Mouse (Mus musculus) cerebellum, adult 11 months (tissue): ENCODE data around the gene Sh3rf3.

Experiments
- DNase-seq: peaks from one replicate; pipeline ENCODE4 v3.0.0; 2022

Gene Sh3rf3

DNA sequence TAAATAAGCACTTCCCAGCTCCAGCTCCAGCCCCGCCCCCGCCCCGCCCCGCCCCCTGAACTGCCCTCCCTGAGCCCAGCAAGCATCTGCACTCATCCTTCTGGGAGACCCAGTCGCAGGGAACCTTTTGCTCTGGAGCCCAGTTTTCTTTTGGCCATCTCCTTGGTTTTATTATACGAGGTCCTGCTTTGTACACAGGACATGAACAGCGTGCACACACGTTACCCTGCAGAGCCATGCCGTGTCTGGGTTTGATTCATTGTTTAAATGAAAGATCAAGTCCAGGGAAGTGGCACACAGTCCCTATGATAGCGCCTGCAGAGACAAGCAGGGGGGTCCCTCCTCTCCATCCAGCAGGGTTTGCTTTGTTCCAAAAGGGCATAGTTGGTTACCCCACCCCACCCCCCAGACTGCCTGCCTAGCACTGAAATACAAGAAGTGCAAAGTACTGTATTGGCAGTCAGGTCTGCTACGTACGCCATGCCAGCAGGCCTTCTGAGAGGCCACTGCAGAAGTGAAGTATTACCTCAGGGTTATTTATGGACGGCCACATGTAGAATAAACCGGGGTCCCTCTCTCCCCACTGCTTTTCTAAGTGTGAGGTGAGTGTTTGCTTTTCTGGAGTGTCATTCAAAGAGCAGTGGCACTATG lies 41.5 kb downstream of the Sh3rf3 start:
- no peak for DNase-seq

DNA sequence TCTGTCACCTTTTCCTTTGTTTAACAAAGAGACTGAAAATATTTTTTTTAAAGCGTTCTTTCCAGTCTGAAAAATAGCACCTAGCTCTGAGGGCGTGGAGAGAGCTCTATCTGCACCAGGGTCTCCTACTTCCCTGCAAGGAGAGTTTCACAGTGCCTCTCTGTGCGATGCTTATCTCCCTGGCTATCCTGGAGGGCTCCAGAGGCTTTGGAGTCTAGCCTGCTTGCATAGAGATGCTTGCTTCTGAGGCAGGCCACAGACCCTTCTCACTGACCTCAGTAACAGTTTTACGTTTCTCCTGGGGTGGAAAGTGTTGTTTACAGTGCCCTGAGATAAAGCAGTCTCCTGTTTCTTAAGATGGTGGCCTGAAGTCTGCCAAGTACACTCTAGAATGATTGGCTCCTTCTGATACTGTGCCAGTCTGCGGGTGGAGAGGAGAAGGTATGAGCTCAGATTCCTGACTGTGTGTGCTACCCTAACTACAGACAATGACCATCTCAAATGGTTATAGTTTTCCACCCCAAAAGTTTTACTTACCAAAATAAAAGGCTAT lies 42.1 kb downstream of the Sh3rf3 start:
- no peak for DNase-seq

DNA sequence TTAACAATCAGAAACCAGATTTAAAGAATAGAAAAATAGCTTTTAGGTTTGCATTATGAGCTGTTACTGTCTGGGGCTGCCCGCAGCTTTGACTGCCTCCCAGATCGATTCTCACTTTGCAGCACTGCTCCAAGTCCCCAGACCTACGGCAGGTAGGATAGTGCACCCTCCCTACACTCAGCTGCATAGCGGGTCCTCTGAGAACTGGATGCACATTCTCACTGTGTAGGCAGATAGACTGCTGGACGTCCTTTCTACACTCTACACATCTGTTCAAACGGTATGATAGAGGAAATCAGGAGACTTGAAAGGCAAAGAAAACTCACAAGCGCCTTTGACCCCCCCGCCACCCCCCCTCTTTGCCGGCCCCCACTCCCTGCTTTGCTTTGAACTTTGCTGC lies 42.7 kb downstream of the Sh3rf3 start:
- no peak for DNase-seq

DNA sequence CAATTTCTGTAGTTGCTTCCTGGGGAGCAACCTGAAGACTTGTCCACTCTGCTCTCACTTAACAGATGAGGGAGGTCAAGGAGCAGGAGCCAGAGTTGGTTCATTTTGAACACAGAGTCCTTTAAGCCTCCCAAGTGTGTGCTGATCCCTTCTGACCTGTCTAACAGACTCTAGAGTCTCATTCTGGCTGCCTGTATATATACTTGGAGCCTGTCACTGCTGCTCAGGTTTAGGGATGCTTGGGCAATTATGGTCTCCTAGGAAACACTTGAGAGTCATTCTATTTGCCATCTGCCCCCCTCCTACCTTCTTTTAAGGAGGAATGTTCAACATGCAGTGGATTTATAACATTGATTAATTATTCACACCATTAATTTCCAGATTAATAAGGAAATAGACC lies 43.6 kb downstream of the Sh3rf3 start:
- no peak for DNase-seq

DNA sequence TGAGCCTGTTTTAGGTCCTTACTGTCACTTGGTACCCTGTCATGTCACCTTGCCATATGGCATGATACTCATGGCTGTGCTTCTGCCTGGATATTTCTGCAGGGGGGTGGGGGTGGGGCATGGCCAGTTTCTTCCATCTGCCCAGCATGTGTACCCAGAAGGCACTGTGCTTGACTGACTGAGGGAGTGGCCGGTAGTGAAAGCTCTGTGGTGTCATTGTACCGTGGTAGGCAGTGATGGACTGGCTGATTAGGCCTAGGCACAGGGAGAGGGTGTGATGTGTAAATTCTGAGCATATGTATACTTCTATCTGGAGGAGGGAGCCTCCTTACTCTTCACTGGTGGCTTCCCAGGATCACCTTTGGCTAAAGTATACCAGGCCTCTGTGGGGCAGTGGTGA lies 51.6 kb downstream of the Sh3rf3 start:
- DNase-seq = no peak

DNA sequence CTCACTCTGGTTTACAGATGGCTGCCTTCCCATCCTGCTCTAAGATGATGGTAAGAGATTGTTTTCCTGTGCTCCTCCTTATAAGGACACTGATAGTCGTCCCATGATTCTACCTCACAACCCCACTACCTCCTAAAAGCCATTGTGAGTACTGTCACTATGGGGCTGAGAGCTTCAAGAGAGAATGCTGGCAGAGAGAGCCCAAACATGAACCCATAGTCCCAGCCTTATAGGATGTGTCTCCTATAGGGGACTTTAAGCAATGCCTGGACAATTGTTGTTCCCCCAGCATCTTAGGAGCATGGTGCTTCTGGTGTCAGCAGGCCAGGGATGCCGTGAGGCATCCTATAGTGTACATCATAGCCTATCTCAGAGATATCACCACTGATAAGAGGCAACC lies 54.4 kb downstream of the Sh3rf3 start:
- DNase-seq = no peak

DNA sequence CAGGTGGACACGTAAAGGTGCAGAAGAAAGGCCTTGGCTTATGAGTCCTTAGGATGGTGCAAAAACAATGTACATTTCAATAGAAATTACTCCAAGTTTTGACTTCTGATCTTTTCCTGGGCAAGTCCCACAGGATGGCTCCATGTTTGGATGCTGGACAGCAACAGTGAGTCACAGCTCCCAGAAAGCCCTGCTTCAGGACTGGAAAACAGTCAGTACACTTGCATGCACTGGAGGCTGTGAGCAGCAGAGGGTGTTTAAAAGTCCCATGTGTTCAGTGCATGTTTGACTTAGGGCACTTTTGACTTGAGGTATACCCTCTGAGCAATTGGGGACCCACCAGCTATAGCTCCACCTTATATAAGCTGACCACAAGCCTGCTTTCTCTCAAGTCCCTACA lies 56.7 kb downstream of the Sh3rf3 start:
- DNase-seq = no peak

DNA sequence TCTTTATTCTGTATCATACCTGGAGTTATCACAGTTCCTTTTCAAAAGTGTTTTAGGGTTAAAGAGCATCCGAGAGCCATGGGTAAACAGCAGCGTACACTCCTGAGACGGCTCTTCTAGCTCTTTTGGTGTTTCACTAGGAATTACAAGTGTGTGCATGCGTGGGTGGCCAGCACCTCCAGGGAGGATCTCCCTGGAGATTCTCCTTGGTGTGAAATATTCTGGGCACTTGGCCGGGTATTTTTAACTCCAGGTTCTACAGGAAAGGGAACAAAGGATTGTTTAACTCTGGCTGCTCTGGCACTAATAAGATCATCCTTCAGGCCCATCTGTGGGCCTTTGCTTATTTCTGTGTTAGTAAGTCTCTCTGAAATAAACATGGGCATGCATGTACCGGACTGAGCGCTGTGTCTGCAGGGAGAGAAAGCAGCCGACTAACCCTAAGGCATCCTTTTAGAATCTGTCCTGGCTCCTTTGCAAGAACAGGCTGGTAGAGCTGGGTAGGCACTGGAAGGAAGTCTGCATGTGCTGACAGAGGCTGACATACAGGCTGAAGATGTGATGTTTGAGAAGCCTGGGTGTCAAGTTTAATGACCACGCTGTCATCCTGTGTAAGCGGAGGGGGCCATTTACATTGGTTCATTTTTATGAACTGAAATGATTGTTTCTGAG lies 58.1 kb downstream of the Sh3rf3 start:
- DNase-seq = no peak

- no peak for DNase-seq
Measured at GRCm38 (mm10) chr10:58871821-58872577, 58.8 kb downstream of the Sh3rf3 start.

DNA sequence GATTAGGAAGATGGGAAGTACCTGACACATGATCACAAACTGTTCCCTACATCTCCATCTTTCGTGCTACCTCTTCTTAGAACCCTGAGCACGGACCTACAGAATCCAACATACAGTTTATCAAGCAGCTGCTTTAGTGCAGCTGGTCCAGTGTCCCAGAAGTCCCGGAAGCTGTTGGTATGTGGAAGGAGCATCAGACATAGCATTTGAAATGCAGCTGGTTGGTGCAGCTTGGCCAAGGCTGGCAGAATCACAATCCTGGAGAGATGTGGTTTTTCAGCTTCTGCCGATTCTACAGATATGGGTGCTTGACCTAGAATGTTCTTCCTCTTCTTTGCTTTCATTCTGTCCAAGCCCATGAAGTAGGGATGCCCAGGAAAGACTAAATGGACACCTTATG lies 64.7 kb downstream of the Sh3rf3 start:
- no peak for DNase-seq

GRCm38 (mm10) chr10:58878636-58879035 lies 65.5 kb downstream of the Sh3rf3 start:
- DNase-seq = no peak

DNA sequence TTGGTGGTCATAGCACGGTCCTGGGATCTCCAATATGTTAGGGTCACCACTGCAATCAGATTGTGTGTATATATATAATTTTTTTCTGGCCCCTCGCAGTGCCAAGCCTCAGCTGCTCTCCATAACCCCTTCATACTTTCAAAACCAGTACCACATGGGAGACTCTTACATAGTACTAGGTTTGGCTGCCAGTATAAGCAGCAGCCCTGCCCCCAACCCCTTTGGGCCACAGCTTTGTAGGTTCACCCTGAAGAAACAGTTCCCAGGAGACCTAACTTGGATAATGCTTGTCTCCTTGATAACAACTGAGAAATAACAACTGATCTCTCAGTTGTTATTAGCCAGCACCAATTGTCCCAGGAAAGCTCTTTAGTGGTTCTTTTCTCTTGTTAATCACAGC lies 69.6 kb downstream of the Sh3rf3 start:
- DNase-seq = no peak

DNA sequence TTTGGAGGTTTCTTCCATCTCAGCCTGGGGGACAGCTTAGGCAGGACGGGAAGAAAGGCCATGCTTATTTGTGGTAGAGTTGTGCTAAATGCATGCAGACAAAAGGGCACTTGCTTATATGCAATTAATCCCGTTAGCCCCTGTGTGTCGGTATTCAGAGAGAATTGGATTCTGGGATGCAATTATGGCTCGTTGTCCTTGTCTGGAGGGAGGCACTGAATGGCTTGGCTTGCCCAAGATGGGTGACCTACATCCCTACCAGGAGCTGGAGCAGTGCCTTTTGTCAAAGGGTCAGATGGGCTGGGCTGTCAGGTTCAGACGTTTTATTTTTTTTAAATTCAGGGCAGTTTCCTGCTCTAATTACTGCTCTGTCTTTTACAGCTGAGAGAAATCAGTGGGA lies 72.2 kb downstream of the Sh3rf3 start:
- no peak for DNase-seq

DNA sequence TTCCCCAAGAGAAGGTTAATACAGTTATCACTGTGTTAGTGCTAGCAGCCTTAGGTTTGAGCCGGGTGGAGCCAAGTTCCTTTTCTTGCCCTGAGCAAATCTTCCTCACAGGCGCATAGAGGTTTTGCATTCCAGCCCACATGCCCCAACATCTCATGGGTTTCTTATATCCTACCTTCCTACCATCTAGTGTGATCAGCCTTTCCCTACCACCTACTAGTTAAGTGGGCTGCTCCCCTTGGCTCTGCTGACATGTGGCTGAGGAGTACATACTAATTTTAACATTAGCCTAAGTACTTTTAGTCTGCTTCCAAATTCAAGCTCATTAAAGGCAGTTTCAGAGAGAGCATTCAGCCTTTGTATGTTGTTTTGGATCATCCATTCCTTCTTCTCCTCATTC lies 72.7 kb downstream of the Sh3rf3 start:
- no peak for DNase-seq

DNA sequence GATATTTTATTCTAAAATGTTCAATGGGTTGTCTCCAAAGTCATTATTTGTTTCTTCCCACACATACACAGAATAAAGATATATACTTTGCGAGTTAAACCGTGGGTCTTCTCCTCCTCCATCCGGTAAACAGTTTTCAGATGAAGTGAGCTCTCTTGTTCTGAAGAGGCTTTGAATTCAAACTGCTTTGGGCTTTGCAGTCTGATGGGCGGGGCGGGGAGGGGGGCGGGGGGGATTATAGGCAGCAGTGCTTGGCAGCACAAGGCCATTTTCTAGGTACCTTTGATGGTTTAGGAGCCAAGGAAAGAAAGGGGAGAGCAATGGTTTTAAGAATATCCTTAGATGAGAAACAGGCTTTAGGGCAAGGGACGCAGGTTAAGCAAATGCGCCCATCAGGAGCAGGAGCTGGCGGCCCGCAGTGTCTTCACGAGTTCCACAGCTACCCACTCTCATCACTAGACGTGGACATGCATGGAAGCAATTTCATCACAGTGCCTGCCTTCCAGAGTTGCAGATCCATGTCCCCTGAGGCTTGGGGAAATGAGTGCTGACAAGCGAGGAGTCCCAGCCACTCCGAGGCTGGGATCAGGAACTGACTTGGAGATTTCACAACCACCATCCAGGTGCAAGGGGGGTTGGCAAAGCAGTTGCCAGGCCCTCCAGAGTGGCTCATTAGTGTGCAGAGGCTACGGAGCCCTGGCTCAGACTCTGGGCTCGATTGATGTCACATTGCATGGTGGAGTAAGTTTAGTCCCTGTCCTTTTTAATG lies 77.7 kb downstream of the Sh3rf3 start:
- DNase-seq = no peak

GRCm38 (mm10) chr10:58895431-58895830 lies 82.3 kb downstream of the Sh3rf3 start:
- DNase-seq = no peak

DNA sequence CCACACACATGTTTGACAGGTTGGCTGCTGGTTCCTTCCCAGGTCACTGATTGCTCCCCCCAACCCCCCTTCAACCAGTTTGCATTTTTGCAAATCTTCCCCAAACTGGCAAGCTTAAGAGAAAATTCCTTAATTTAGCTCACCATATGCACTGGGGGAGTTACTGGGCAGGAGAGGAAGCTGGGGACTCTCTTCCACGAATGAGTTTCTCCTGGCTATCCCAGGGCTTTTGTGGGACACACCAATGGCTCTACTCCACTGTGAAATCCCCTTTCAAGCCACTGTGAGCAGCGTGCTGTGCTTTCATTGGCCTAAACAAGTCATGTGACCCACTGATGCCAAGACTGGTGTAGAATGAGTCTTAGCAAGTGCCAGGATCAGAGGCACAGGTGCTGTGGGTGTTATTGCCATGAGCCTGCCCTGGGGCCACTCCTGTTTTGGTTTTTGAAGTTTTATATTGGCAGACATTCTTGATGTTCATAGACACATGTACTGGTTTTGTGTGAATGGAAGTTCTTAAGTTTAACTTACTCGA lies 83.9 kb downstream of the Sh3rf3 start:
- no peak for DNase-seq

GRCm38 (mm10) chr10:58905253-58905652 lies 92.1 kb downstream of the Sh3rf3 start:
- no peak for DNase-seq

- DNase-seq = no peak
Measured at GRCm38 (mm10) chr10:58907001-58907443, 93.9 kb downstream of the Sh3rf3 start.

- no peak for DNase-seq
Measured at GRCm38 (mm10) chr10:58908451-58908850, 95.3 kb downstream of the Sh3rf3 start.

- DNase-seq = no peak
Measured at GRCm38 (mm10) chr10:58915301-58916245, 102.4 kb downstream of the Sh3rf3 start.
